Mouse (Mus musculus) urinary bladder, postnatal 4 days (tissue): Measurements from ENCODE around the gene Sfmbt2.

Experiments used
- DNase-seq, 2 experiments: peaks; one replicate each; pipeline ENCODE4 v3.0.0; 2021 to 2022; ENCODE audit warnings: low spot score in 2 of 2

The Sfmbt2 gene

DNA sequence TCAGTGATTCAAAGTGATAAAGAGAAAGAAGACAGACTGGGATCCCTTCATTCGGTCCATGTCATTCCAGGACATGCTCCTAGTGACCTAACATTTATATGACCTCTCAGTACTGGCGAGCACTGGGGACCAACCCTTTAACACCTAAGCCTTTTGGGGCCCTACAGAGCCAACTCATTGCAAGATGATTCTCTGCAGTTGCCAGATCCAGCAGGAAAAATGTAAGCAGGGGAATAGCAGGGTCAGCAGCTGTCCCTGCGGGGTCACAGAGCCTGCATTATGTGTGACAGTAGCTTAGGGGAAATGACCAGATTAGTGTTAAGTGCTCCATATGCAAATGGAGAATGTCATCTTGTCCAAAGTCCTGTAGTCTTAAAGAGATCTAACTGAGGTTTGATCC lies 195.2 kb downstream of the Sfmbt2 start:
- no peak for DNase-seq

DNA sequence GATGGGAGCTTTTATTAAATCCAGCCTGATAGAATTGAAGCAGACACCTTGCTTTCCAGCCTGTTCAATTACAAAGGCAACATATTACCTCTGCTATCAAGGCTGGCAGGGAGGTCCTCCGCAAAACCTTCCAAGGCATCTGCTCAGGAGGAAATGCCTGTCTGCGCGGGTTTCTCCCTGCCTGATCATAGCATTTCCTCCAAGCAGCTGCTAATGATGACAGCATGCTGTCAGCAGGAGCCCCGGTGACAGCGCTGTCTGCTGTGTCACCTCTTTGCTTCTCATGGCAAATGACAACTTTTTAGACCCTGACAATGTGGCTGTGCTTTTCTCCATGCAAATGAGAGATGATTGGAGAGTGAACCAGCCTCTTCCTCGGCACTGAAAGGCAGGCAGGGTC lies 199.1 kb downstream of the Sfmbt2 start:
- DNase-seq = no peak

DNA sequence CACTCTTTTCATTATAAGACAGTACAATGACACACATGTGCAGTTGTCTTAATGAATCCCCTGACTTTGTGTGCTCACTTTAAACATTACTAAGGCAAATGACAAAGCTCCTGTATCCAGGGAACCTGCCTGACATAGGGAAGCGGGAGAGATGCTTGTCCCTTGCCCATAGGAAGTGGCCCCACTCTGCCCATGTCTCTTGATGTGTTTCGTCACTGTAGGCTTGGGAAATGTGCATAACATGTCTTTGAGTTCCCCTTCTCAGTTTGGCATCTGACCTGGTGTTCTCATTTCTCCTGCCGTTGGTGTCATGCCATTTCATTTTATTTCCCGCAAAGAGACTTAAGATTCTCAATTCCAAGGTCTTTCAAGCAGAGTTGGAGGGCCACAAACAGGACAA lies 202.0 kb downstream of the Sfmbt2 start:
- no peak for DNase-seq

DNA sequence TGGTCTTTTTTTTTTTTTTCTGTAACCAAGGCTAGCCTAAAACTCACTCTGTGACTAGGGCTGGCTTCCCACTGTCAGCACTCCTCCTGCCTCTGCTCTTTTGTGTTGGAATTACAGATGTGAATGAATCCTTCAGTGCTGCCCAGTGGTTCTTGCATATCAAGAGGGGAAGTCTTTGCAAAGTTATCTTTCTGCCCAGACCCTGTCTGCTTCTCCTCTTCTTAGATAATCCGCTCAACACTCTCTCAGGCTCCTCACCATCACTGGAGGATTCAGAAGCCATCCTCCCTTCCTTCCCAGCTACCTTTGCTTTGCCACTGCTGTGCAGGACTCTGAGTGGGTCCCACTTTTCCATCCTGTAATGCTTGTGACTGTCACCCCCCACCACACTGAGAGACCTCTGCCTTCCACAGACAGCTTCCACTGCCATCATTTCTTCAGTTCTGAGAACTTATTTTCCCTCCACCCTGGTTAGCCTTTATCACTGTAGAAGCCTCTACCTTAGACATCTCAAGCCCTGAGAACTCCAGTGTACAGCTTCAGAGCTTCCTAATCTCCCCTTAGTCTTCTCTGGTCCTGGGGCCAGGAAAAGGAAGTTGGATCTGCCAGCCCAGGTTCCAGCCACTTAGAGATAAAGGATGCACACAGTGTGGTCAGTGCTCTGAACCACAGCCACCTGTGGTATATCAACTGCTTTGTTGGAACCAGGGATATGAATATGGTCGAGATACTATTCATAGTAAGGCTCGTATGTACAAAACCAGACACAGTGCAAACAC lies 205.8 kb downstream of the Sfmbt2 start:
- DNase-seq = no peak

DNA sequence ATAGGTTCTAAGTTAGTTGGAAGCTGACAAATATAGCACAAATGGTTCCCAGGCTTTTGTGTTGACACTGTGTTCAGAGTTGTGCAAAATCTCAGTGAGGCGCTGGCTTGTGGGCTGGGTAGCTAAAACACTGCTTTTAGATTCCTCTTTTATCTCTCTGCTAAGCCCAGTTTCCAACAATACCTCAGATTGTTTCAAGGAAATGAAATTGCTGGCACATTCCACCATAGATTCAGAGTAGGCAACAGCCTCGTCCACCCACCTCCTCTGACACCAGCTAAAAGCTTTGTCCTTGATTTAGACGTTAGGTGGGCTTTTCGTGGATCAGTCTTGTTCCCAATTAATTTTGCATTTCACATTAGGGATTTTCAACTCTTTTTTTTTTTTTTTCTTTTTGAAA lies 212.4 kb downstream of the Sfmbt2 start:
- DNase-seq = no peak

DNA sequence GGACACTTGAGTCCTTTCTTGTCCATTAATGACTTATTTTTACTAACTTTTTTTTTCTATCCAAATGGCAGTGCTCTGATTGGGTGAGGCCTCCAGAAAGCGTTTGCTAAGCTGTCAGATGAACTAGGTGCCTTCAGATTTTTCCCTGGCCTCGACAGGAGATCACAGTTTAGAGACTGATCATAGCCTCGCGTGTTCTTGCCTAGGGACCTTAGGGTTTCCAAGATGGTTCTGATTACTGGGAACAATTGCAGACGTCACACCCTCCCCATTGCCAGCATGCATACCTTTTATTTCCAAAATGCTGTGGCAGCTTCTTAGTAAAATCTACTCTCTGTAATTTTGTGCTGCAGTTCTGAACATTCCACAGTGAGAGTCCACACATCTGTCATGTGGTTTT lies 212.8 kb downstream of the Sfmbt2 start:
- no peak for DNase-seq

DNA sequence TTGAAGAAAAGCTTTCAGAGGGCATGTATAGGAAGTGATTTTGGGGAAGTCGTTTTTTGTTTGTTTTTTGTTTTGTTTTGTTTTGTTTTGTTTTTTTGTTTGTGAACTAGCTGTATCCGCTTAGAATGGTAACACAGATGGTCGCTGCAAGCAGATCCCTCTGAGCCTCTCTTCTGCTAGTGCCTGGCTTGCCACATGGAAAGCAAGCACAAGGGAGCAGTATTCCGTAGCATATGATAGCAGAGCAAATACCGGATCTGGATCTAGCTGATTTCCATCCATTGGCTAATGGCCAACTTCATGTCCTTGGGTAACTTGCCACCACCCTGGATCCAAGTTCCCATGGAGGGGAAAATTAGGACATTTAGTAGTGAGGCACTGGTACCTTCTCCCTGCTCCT lies 221.0 kb downstream of the Sfmbt2 start:
- no peak for DNase-seq

DNA sequence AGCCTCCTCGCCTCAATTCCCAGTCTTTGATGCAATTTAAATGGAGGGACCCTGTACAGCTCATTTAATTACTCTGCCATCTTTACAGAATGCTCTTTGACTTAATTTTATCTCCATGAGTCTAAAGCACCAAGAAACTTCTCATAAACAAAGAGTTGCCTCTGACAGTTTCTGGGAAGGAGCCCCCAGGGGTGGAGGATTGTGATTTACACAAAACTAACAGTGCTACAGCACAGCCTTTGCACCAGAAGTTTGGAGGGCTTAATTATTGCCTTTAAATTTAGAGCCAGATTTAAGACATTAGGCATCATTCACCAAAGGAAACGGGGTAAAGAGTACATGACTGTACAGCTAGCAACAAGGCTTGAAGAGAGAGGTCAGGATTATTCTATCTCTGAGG lies 245.2 kb downstream of the Sfmbt2 start:
- DNase-seq = no peak
